Mouse (Mus musculus) liver, embryonic 11.5 days (tissue): ENCODE results near the gene Hist1h3d. TPM values are rescaled to one million over a fixed set of nuclear protein-coding genes. Genes with fewer than 3 reads are reported as not detected.
"Not testable (repeated sequence)": the region's sequence is repeated elsewhere in the genome, so short reads cannot be mapped to it uniquely, and the experiment has no call there.

Source experiments
- ATAC-seq: fragments of 200-750 bp; cut with Nextera tagmentation; replicated peaks from 2 replicates; pipeline ENCODE4 v1.8.0; 2017; ENCODE audit warnings: moderate number of reproducible peaks, mild to moderate bottlenecking, moderate TSS enrichment, moderate library complexity; ENCODE audit not compliant: low FRiP score
- DNase-seq: peaks from one replicate; pipeline ENCODE4 v3.0.0-alpha.2; 2017; ENCODE audit warnings: low spot score
- H3K27ac ChIP-seq: fragments of 300-500 bp; sonication (generic); 2 replicates; pipeline ENCODE4 v1.5.1; 2014; ENCODE audit warnings: mild to moderate bottlenecking, low read depth, low read length, control low read depth
- H3K27me3 ChIP-seq: fragments of 300-500 bp; sonication (generic); replicated peaks from 2 replicates; pipeline ENCODE4 v1.6.1; 2014; ENCODE audit warnings: low read length, mixed read lengths; ENCODE audit not compliant: control insufficient read depth, insufficient read depth
- H3K36me3 ChIP-seq: fragments of 300-500 bp; sonication (generic); 2 replicates; pipeline ENCODE4 v1.6.1; 2014; ENCODE audit warnings: mild to moderate bottlenecking, low read length, moderate library complexity, mixed read lengths; ENCODE audit not compliant: control insufficient read depth, insufficient read depth
- H3K4me1 ChIP-seq: fragments of 300-500 bp; sonication (generic); replicated peaks from 2 replicates; pipeline ENCODE4 v1.6.1; 2014; ENCODE audit warnings: low read length, mixed read lengths; ENCODE audit not compliant: control insufficient read depth, insufficient read depth
- H3K4me2 ChIP-seq: fragments of 300-500 bp; sonication (generic); 2 replicates; pipeline ENCODE4 v1.6.1; 2014; ENCODE audit warnings: mild to moderate bottlenecking, control low read depth, moderate library complexity
- H3K4me3 ChIP-seq: fragments of 300-500 bp; sonication (generic); 2 replicates; pipeline ENCODE4 v1.5.1; 2014; ENCODE audit warnings: low read depth, low read length, control low read depth
- H3K9ac ChIP-seq: fragments of 300-500 bp; sonication (generic); 2 replicates; pipeline ENCODE4 v1.6.1; 2014; ENCODE audit warnings: low read depth, low read length, control low read depth
- H3K9me3 ChIP-seq: fragments of 300-500 bp; sonication (generic); 2 replicates; pipeline ENCODE4 v1.6.1; 2016; ENCODE audit warnings: low read length, inconsistent platforms, mixed read lengths; ENCODE audit not compliant: control insufficient read depth
- WGBS: fragments of 180-500 bp; shearing (Covaris S2); extraction: QIAGEN DNeasy Blood & Tissue Kit; methylation state at CpG from one replicate; pipeline ENCODE4 v1.1.7; 2014; 5-methylcytosine and 5-hydroxymethylcytosine counted together
- polyA plus RNA-seq: library from polyadenylated mRNA; unstranded; fragments of >200 nt; fragmentation: Nextera tagmentation; extraction: Ambion mirVana; gene quantifications from 2 replicates; pipeline ENCODE4 v1.2.1, GENCODE M21; 2014

Hist1h3d gene
- polyA plus RNA-seq, 1 experiment from 2014 or later = 7.7 TPM

DNA sequence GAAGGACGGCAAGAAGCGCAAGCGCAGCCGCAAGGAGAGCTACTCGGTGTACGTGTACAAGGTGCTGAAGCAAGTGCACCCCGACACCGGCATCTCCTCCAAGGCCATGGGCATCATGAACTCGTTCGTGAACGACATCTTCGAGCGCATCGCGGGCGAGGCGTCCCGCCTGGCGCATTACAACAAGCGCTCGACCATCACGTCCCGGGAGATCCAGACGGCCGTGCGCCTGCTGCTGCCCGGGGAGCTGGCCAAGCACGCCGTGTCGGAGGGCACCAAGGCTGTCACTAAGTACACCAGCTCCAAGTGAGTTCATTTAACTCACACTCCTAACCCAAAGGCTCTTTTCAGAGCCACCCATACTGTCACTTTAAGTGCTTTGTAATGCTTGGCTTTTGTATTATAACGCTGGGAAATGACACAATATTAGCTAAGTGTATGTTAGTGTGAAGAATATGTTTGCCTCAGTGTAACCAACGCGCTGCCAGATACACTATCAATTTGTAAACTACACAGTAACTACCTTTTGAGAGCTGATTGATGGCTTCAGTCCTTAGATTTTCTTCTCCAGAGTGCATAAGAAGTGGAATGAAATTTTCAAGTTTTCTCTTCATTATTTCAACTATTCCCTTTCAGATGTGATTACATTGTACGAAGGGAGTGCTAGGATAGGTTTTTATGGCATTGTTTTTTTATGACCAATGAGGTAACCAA lies 3.9 kb upstream of the Hist1h3d start:
- not testable (repeated sequence) for DNase-seq, H3K4me1 ChIP-seq, H3K27me3 ChIP-seq, H3K9me3 ChIP-seq, H3K36me3 ChIP-seq
- Histone ChIP-seq H3K4me2 (peak overlapping the region; percentile 73), H3K4me3 (peak overlapping the region; percentile 50), H3K9ac (peak overlapping the region; percentile 79), H3K27ac (peak overlapping the region; percentile 98)
- peak; percentile 10 for ATAC-seq
- WGBS = under 1% methylated on average over 9 of the region's 34 CpGs

DNA sequence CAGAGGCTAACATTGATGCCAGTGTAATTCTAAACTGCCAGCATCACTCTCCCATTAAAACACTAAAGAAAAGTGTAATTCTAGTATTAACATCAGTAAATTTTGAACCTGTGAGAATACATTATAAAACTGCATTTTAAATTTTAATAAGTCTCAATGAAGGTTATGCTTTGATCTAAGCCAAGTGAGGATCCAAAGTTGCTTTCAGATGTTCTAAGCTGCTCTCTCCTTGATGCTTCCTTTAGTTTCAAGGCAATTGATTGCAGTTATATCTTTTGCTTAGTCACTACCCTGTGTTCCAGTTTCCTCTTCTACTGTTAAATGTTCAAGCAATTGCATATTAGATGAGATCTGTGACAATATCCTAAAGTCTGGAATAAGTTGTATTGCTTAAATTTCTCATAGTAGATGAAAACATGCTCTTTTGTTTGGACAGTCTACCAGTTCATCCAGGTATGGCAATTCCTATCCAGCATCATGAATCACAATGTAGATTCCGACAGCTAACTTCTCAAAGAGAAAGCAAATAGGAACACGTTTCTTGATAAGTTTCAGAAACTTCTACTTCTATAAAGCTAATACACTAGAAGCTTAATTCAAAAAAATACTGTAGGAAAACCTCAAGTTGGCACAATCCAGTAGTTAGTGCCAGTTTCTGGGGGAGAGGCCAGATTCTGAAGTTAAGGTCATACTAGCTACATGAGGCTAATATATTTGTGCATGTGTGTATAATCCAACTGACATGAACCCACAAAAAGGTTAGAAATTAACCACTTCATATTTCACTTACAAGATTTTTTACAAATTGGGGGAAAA lies 3.1 kb upstream of the Hist1h3d start:
- peak overlapping the region; percentile 79 for H3K9ac ChIP-seq
- no peaks in the 10 kb centered on the region for H3K36me3 ChIP-seq
- WGBS = 32% methylated on average over 2 of the region's 2 CpGs
- H3K27me3 ChIP-seq = no peaks in the 10 kb centered on the region
- H3K4me3 ChIP-seq = peak overlapping the region; percentile 50
- peak overlapping the region; percentile 98 for H3K27ac ChIP-seq
- H3K4me1 ChIP-seq = peaks cover 7% of the 10 kb centered on the region
- H3K4me2 ChIP-seq = peak overlapping the region; percentile 73
- H3K9me3 ChIP-seq = no peaks in the 10 kb centered on the region
- DNase-seq (no peak), ATAC-seq (no peak)

DNA sequence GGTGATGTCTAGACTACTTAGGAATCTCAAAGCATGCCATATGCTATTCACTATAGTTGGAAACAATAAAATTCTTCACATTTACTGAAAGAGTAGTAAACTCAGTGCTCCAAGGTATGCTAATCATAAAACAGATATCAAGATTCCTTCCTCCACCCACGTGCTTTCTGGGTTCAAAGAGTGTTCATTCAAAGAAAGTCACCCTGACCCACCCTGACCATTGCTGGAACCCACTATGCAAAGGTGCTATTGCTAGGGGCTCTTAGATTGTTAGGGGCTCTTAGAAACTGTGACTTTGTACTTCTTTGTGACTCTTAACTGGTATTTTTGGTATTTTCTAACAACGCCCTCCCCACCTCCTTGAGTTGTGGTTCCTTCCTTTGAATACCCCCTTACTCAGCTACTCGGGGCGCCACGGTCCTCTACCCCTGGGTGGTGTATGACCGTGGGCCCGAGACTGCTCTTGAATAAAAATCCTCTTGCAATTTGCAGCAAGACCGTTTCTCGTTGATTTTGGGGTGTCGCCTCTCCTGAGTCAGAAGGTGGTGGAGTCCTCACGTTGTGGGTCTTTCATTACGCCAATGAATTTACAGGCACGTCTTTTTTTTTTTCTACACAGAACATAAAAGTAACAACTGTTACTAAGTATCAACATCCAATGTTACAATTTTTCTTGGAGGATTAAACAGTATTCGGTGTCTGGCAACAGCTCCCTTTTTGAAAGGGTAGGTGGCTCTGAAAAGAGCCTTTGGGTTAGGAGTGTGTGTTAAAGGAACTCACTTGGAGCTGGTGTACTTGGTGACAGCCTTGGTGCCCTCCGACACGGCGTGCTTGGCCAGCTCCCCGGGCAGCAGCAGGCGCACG lies 2.3 kb upstream of the Hist1h3d start:
- not testable (repeated sequence) for H3K27me3 ChIP-seq, H3K36me3 ChIP-seq, H3K4me1 ChIP-seq, DNase-seq, ATAC-seq, H3K9me3 ChIP-seq
- Histone ChIP-seq H3K9ac (peak overlapping the region; percentile 79), H3K4me2 (peak overlapping the region; percentile 73), H3K27ac (peak overlapping the region; percentile 98), H3K4me3 (peak overlapping the region; percentile 50)
- WGBS = 8% methylated on average over 18 of the region's 20 CpGs

DNA sequence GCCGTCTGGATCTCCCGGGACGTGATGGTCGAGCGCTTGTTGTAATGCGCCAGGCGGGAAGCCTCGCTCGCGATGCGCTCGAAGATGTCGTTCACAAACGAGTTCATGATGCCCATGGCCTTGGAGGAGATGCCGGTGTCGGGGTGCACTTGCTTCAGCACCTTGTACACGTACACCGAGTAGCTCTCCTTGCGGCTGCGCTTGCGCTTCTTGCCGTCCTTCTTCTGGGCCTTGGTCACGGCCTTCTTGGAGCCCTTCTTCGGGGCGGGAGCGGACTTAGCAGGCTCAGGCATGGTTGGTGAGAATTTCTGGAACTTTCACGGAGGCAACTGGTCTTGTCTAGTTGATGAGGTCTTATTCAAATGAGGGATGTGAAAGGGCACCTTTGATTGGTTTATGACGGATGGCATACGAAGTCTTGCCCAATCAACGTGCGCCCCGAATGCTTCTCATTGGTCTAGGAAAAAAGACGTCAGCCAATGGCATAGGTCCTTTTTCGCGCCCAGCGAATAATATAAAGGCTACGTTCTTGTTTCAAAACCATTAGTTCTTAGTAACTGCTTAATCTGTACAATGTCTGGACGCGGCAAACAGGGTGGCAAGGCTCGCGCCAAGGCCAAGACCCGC lies 1.6 kb upstream of the Hist1h3d start, which contains the start of the genes Hist1h2bf and Hist1h2ad:
Gene Hist1h2bf (minus strand): TSS at position 299 of the 627 bp plus-strand sequence.
Gene Hist1h2ad (plus strand): TSS at position 484 of the 627 bp plus-strand sequence.
- not testable (repeated sequence) for H3K36me3 ChIP-seq, H3K27me3 ChIP-seq, H3K4me1 ChIP-seq, H3K9me3 ChIP-seq
- peak; percentile 77 for ATAC-seq
- peak within 1 kb of the TSS; percentile 92 for H3K4me2 ChIP-seq
- peak within 1 kb of the TSS; percentile 79 for H3K9ac ChIP-seq
- peak within 1 kb of the TSS; percentile 50 for H3K4me3 ChIP-seq
- DNase-seq = peak; percentile 80
- WGBS = under 1% methylated on average over 30 of the region's 42 CpGs
- peak within 1 kb of the TSS; percentile 99 for H3K27ac ChIP-seq

DNA sequence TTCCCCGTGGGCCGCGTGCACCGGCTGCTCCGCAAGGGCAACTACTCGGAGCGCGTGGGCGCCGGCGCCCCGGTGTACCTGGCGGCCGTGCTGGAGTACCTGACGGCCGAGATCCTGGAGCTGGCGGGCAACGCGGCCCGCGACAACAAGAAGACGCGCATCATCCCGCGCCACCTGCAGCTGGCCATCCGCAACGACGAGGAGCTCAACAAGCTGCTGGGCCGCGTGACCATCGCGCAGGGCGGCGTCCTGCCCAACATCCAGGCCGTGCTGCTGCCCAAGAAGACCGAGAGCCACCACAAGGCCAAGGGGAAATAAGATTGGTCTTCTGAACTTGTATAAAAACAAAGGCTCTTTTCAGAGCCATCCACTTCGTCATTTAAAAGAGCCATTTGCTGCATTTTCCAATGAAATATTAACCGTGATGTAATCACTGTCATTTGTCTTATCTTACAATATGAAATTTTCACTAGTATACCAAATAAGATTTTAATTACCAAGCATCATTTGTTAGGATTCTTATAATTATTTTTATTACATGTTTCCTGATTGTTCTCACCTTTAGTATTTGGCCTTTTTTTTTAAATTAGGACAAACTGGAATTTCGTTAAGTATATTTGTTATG lies 905 bp upstream of the Hist1h3d start:
- not testable (repeated sequence) for H3K36me3 ChIP-seq, DNase-seq, ATAC-seq, H3K9me3 ChIP-seq, H3K27me3 ChIP-seq, H3K4me1 ChIP-seq
- WGBS = under 1% methylated on average over 6 of the region's 39 CpGs
- H3K27ac ChIP-seq = peak overlapping the region; percentile 98
- H3K9ac ChIP-seq = peak overlapping the region; percentile 70
- peak overlapping the region; percentile 92 for H3K4me2 ChIP-seq
- peak overlapping the region; percentile 34 for H3K4me3 ChIP-seq

DNA sequence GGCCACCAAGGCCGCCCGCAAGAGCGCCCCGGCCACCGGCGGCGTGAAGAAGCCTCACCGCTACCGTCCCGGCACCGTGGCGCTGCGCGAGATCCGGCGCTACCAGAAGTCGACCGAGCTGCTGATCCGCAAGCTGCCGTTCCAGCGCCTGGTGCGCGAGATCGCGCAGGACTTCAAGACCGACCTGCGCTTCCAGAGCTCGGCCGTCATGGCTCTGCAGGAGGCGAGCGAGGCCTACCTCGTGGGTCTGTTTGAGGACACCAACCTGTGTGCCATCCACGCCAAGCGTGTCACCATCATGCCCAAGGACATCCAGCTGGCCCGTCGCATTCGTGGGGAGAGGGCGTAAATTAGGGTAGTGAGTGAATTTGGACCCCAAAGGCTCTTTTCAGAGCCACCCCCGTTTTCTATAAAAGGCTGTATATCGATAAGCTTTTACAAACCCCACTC lies 326 bp downstream of the Hist1h3d start:
- DNase-seq, H3K27me3 ChIP-seq, H3K4me1 ChIP-seq, H3K36me3 ChIP-seq, ATAC-seq, H3K9me3 ChIP-seq: not testable (repeated sequence)
- under 1% methylated on average over 9 of the region's 40 CpGs for WGBS
- H3K27ac ChIP-seq = peak overlapping the region; percentile 99
- peak overlapping the region; percentile 92 for H3K4me2 ChIP-seq
- peak overlapping the region; percentile 89 for H3K9ac ChIP-seq
- peak overlapping the region; percentile 53 for H3K4me3 ChIP-seq

DNA sequence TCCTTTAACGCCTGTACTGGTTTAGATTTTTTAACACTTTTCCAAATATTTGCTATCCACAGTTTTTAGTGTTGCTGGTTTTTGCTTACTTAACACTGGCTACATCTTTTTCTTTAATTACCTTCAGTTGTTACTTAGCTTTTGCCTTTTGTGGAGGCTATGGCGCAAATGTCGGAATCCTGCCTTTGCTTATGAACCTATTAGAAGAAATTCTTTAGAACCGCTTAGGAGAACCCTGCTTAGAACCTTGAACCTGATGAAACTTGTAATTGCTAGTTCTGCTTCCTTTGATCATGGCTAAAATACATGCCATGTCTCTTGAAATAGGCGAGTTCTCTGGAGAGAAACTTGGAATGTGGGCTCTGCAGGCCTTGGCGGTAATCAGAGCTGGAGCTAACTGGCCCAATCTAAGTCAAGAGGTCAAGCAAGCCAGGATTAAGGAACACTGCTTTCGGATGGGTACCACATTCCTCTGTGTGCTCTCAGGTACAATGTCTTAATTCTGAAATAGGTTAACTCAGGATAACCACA lies 853 bp downstream of the Hist1h3d start:
- Histone ChIP-seq H3K9ac (peak overlapping the region; percentile 89), H3K4me3 (peak overlapping the region; percentile 53), H3K36me3 (no peaks in the 10 kb centered on the region), H3K4me1 (peaks cover 11% of the 10 kb centered on the region), H3K4me2 (peak overlapping the region; percentile 92), H3K9me3 (no peaks in the 10 kb centered on the region), H3K27ac (peak overlapping the region; percentile 99), H3K27me3 (no peaks in the 10 kb centered on the region)
- ATAC-seq = no peak
- DNase-seq = peak; percentile 55
- WGBS = 6% methylated on average over 7 of the region's 7 CpGs
